Mouse (Mus musculus) hindbrain, embryonic 11.5 days (tissue): ENCODE measurements around the gene Ctrl. TPM values are rescaled to one million over a fixed set of nuclear protein-coding genes. Genes with fewer than 3 reads are reported as not detected.

Experiments
- ATAC-seq: fragments of 200-750 bp; cut with Nextera tagmentation; 2 replicates; pipeline ENCODE4 v1.8.0; 2017; ENCODE audit warnings: mild to moderate bottlenecking, moderate TSS enrichment, moderate library complexity; ENCODE audit not compliant: low FRiP score
- DNase-seq: peaks from one replicate; pipeline ENCODE4 v3.0.0-alpha.2; 2015; ENCODE audit warnings: low spot score
- H3K27ac ChIP-seq: fragments of 300-500 bp; sonication (generic); 2 replicates; pipeline ENCODE4 v1.5.1; 2014; ENCODE audit warnings: mild to moderate bottlenecking, low read depth, low read length
- H3K27me3 ChIP-seq: fragments of 300-500 bp; sonication (generic); 2 replicates; pipeline ENCODE4 v1.6.1; 2014; ENCODE audit warnings: mild to moderate bottlenecking, low read length, moderate library complexity, mixed read lengths; ENCODE audit not compliant: control insufficient read depth, insufficient read depth
- H3K36me3 ChIP-seq: fragments of 300-500 bp; sonication (generic); 2 replicates; pipeline ENCODE4 v1.6.1; 2014; ENCODE audit warnings: mild to moderate bottlenecking, low read length, moderate library complexity, mixed read lengths; ENCODE audit not compliant: control insufficient read depth, insufficient read depth
- H3K4me1 ChIP-seq: fragments of 300-500 bp; sonication (generic); replicated peaks from 2 replicates; pipeline ENCODE4 v1.6.1; 2014; ENCODE audit warnings: low read length, mixed read lengths; ENCODE audit not compliant: control insufficient read depth, insufficient read depth
- H3K4me2 ChIP-seq: fragments of 300-500 bp; sonication (generic); replicated peaks from 2 replicates; pipeline ENCODE4 v1.6.1; 2014; ENCODE audit warnings: mild to moderate bottlenecking, low read depth, low read length
- H3K4me3 ChIP-seq: fragments of 300-500 bp; sonication (generic); 2 replicates; pipeline ENCODE4 v1.5.1; 2014; ENCODE audit warnings: low read depth, low read length
- H3K9ac ChIP-seq: fragments of 300-500 bp; sonication (generic); 2 replicates; pipeline ENCODE4 v1.6.1; 2014; ENCODE audit warnings: low read depth, low read length
- H3K9me3 ChIP-seq: fragments of 300-500 bp; sonication (generic); 2 replicates; pipeline ENCODE4 v1.6.1; 2016; ENCODE audit warnings: low read length; ENCODE audit not compliant: control insufficient read depth
- WGBS: fragments of 180-500 bp; shearing (Covaris S2); extraction: QIAGEN DNeasy Blood & Tissue Kit; methylation state at CpG from one replicate; pipeline ENCODE4 v1.1.7; 2014; 5-methylcytosine and 5-hydroxymethylcytosine counted together
- polyA plus RNA-seq: library from polyadenylated mRNA; unstranded; fragments of >200 nt; fragmentation: Nextera tagmentation; extraction: Ambion mirVana; gene quantifications from 2 replicates; pipeline ENCODE4 v1.2.1, GENCODE M21; 2014

Ctrl gene
- polyA plus RNA-seq, 1 experiment from 2014 or later = 1.3 TPM

GRCm38 (mm10) chr8:105949350-105949749 lies 15.7 kb upstream of the Ctrl start:
- no peaks in the 10 kb centered on the region for H3K36me3 ChIP-seq
- H3K4me2 ChIP-seq = no peak overlapping the region
- 93% methylated on average over 10 of the region's 10 CpGs for WGBS
- ATAC-seq (no peak), DNase-seq (no peak)
- H3K27ac ChIP-seq = no peak overlapping the region
- no peaks in the 10 kb centered on the region for H3K4me1 ChIP-seq
- H3K27me3 ChIP-seq = no peaks in the 10 kb centered on the region
- H3K9ac ChIP-seq = no peak overlapping the region
- no peak overlapping the region for H3K4me3 ChIP-seq
- no peaks in the 10 kb centered on the region for H3K9me3 ChIP-seq

GRCm38 (mm10) chr8:105943321-105943739 lies 9.7 kb upstream of the Ctrl start, which contains the start of gene Lcat:
Lcat (minus strand) TSS chr8:105943382.
- ATAC-seq = no peak
- DNase-seq = no peak
- Histone ChIP-seq H3K4me3 (no peak within 1 kb of the TSS), H3K4me2 (no peak within 1 kb of the TSS), H3K9ac (no peak within 1 kb of the TSS), H3K27me3 (no peaks in the 10 kb centered on the region), H3K9me3 (no peaks in the 10 kb centered on the region), H3K27ac (no peak within 1 kb of the TSS), H3K4me1 (no peaks in the 10 kb centered on the region), H3K36me3 (no peaks in the 10 kb centered on the region; the same call in 1 of the 2 replicates)
- WGBS = 57% methylated on average over 7 of the region's 8 CpGs

- H3K4me3 ChIP-seq = no peak overlapping the region
- H3K9ac ChIP-seq = no peak overlapping the region
- ATAC-seq (no peak), DNase-seq (no peak)
- WGBS = 93% methylated on average over 5 of the region's 5 CpGs
- no peaks in the 10 kb centered on the region for H3K9me3 ChIP-seq
- H3K36me3 ChIP-seq = no peaks in the 10 kb centered on the region; the same call in 1 of the 2 replicates
- no peak overlapping the region for H3K4me2 ChIP-seq
- no peaks in the 10 kb centered on the region for H3K27me3 ChIP-seq
- no peak overlapping the region for H3K27ac ChIP-seq
- no peaks in the 10 kb centered on the region for H3K4me1 ChIP-seq
Observed at GRCm38 (mm10) chr8:105942542-105942941, 8.9 kb upstream of the Ctrl start.

GRCm38 (mm10) chr8:105942026-105942425 lies 8.4 kb upstream of the Ctrl start:
- 94% methylated on average over 11 of the region's 11 CpGs for WGBS
- H3K9me3 ChIP-seq = no peaks in the 10 kb centered on the region
- no peak overlapping the region for H3K27ac ChIP-seq
- DNase-seq = no peak
- no peak overlapping the region for H3K4me3 ChIP-seq
- no peak overlapping the region for H3K9ac ChIP-seq
- no peaks in the 10 kb centered on the region for H3K27me3 ChIP-seq
- no peak for ATAC-seq
- no peak overlapping the region for H3K4me2 ChIP-seq
- H3K4me1 ChIP-seq = no peaks in the 10 kb centered on the region
- H3K36me3 ChIP-seq = no peaks in the 10 kb centered on the region; the same call in 1 of the 2 replicates

- H3K9ac ChIP-seq = peak within 1 kb of the TSS; percentile 82
- no peaks in the 10 kb centered on the region for H3K4me1 ChIP-seq
- ATAC-seq = no peak
- peak within 1 kb of the TSS; percentile 88 for H3K27ac ChIP-seq
- H3K4me3 ChIP-seq = peak within 1 kb of the TSS; percentile 77
- H3K4me2 ChIP-seq = peak within 1 kb of the TSS; percentile 86
- H3K9me3 ChIP-seq = no peaks in the 10 kb centered on the region
- H3K27me3 ChIP-seq = no peaks in the 10 kb centered on the region
- no peaks in the 10 kb centered on the region for H3K36me3 ChIP-seq
- DNase-seq = peak; percentile 25
- WGBS = 41% methylated on average over 4 of the region's 4 CpGs
Observed at GRCm38 (mm10) chr8:105938306-105938669, 4.6 kb upstream of the Ctrl start, which contains the start of gene Psmb10. Psmb10 (minus strand) TSS chr8:105938444.

GRCm38 (mm10) chr8:105937496-105938305 lies 4.0 kb upstream of the Ctrl start:
- 2% methylated on average over 33 of the region's 33 CpGs for WGBS

GRCm38 (mm10) chr8:105936866-105937475 lies 3.3 kb upstream of the Ctrl start:
- no peaks in the 10 kb centered on the region for H3K36me3 ChIP-seq
- H3K4me3 ChIP-seq = peak overlapping the region; percentile 77
- DNase-seq (peak; percentile 88), ATAC-seq (peak; percentile 94)
- H3K9ac ChIP-seq = peak overlapping the region; percentile 82
- WGBS = under 1% methylated on average over 30 of the region's 30 CpGs
- no peaks in the 10 kb centered on the region for H3K9me3 ChIP-seq
- no peaks in the 10 kb centered on the region for H3K4me1 ChIP-seq
- H3K27me3 ChIP-seq = no peaks in the 10 kb centered on the region
- H3K4me2 ChIP-seq = peak overlapping the region; percentile 86
- H3K27ac ChIP-seq = peak overlapping the region; percentile 88

More at GRCm38 (mm10) chr8:105937496-105938305, 4.0 kb upstream of the Ctrl start:
- Histone ChIP-seq H3K9me3 (no peaks in the 10 kb centered on the region), H3K4me2 (peak overlapping the region; percentile 86), H3K27me3 (no peaks in the 10 kb centered on the region), H3K36me3 (no peaks in the 10 kb centered on the region), H3K4me1 (no peaks in the 10 kb centered on the region), H3K9ac (peak overlapping the region; percentile 82), H3K27ac (peak overlapping the region; percentile 88), H3K4me3 (peak overlapping the region; percentile 77)
- DNase-seq (no peak), ATAC-seq (peak; percentile 66)

- WGBS = 23% methylated on average over 7 of the region's 7 CpGs
- DNase-seq = no peak
- Histone ChIP-seq H3K4me2 (peak overlapping the region; percentile 86), H3K4me1 (no peaks in the 10 kb centered on the region), H3K9me3 (no peaks in the 10 kb centered on the region), H3K27ac (no peak overlapping the region), H3K27me3 (no peaks in the 10 kb centered on the region), H3K4me3 (peak overlapping the region; percentile 77), H3K9ac (peak overlapping the region; percentile 82; the same call in 1 of the 2 replicates), H3K36me3 (no peaks in the 10 kb centered on the region)
- no peak for ATAC-seq
Observed at GRCm38 (mm10) chr8:105935863-105936603, 2.4 kb upstream of the Ctrl start.
